Mouse (Mus musculus) neural tube, embryonic 11.5 days (tissue): ENCODE data around the gene Sh3rf3. TPM values are rescaled to one million over a fixed set of nuclear protein-coding genes. Genes with fewer than 3 reads are reported as not detected.

Experiments
- ATAC-seq: fragments of 200-750 bp; cut with Nextera tagmentation; 2 replicates; pipeline ENCODE4 v1.8.0; 2017; ENCODE audit warnings: moderate number of reproducible peaks, mild to moderate bottlenecking, moderate TSS enrichment, moderate library complexity; ENCODE audit not compliant: insufficient read depth, low FRiP score, low TSS enrichment
- DNase-seq: peaks from one replicate; pipeline ENCODE4 v3.0.0-alpha.2; 2015; ENCODE audit warnings: low spot score
- H3K27ac ChIP-seq: fragments of 300-500 bp; sonication (generic); 2 replicates; pipeline ENCODE4 v1.5.1; 2014; ENCODE audit warnings: low read depth, mild to moderate bottlenecking, low read length
- H3K27me3 ChIP-seq: fragments of 300-500 bp; sonication (generic); 2 replicates; pipeline ENCODE4 v1.6.1; 2014; ENCODE audit warnings: mild to moderate bottlenecking, low read length, mixed read lengths; ENCODE audit not compliant: control insufficient read depth, insufficient read depth
- H3K36me3 ChIP-seq: fragments of 300-500 bp; sonication (generic); 2 replicates; pipeline ENCODE4 v1.6.1; 2014; ENCODE audit warnings: mild to moderate bottlenecking, low read length, moderate library complexity, mixed read lengths; ENCODE audit not compliant: control insufficient read depth, insufficient read depth
- H3K4me1 ChIP-seq: fragments of 300-500 bp; sonication (generic); 2 replicates; pipeline ENCODE4 v1.6.1; 2014; ENCODE audit warnings: low read length, mixed read lengths; ENCODE audit not compliant: control insufficient read depth, insufficient read depth
- H3K4me2 ChIP-seq: fragments of 300-500 bp; sonication (generic); 2 replicates; pipeline ENCODE4 v1.6.1; 2014; ENCODE audit warnings: low read depth, mild to moderate bottlenecking, moderate library complexity
- H3K4me3 ChIP-seq: fragments of 300-500 bp; sonication (generic); 2 replicates; pipeline ENCODE4 v1.5.1; 2014; ENCODE audit warnings: low read depth, low read length
- H3K9ac ChIP-seq: fragments of 300-500 bp; sonication (generic); 2 replicates; pipeline ENCODE4 v1.6.1; 2014; ENCODE audit warnings: mild to moderate bottlenecking, low read length
- H3K9me3 ChIP-seq: fragments of 300-500 bp; sonication (generic); 2 replicates; pipeline ENCODE4 v1.6.1; 2016; ENCODE audit warnings: low read length; ENCODE audit not compliant: control insufficient read depth
- WGBS: fragments of 180-500 bp; shearing (Covaris S2); extraction: QIAGEN DNeasy Blood & Tissue Kit; methylation state at CpG from one replicate; pipeline ENCODE4 v1.1.7; 2014; 5-methylcytosine and 5-hydroxymethylcytosine counted together
- polyA plus RNA-seq: library from polyadenylated mRNA; unstranded; fragments of >200 nt; fragmentation: Nextera tagmentation; extraction: Ambion mirVana; gene quantifications from 2 replicates; pipeline ENCODE4 v1.2.1, GENCODE M21; 2014

Sh3rf3 gene
- polyA plus RNA-seq, 1 experiment from 2014 or later = 2.7 TPM

DNA sequence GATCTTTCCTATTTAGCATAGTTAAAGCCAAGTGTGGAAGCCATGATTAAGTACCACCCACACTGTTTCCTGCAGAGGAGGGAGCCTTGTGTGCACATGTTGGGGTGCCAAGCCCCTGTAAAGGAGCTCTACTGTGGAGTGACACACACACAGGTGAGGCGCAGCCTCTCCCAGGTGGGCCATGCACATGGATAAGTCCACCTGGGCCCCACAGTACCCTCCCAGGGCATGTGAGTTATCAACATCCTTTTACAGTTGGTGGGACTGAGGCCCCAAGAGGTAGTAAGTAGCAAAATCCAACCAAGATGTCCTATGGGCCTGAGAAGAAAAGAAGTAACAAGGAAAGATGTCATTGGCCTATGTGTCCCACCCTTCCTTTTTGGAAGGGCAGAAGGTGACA lies 305.8 kb downstream of the Sh3rf3 start:
- no peak overlapping the region for H3K27ac ChIP-seq
- H3K4me3 ChIP-seq = no peak overlapping the region
- no peaks in the 10 kb centered on the region for H3K9me3 ChIP-seq
- H3K4me2 ChIP-seq = no peak overlapping the region
- ATAC-seq (no peak), DNase-seq (no peak)
- no peaks in the 10 kb centered on the region for H3K27me3 ChIP-seq
- no peak overlapping the region for H3K9ac ChIP-seq
- H3K36me3 ChIP-seq = no peaks in the 10 kb centered on the region
- 100% methylated on average over 1 of the region's 1 CpGs for WGBS
- no peaks in the 10 kb centered on the region for H3K4me1 ChIP-seq

- DNase-seq (no peak), ATAC-seq (no peak)
- Histone ChIP-seq H3K9me3 (no peaks in the 10 kb centered on the region), H3K4me3 (no peak overlapping the region), H3K27me3 (no peaks in the 10 kb centered on the region), H3K4me1 (no peaks in the 10 kb centered on the region), H3K27ac (no peak overlapping the region), H3K36me3 (no peaks in the 10 kb centered on the region), H3K4me2 (no peak overlapping the region), H3K9ac (no peak overlapping the region)
- 92% methylated on average over 2 of the region's 2 CpGs for WGBS
Observed at GRCm38 (mm10) chr10:59119811-59120210, 306.7 kb downstream of the Sh3rf3 start.

GRCm38 (mm10) chr10:59125497-59125896 lies 312.3 kb downstream of the Sh3rf3 start:
- no peak for ATAC-seq
- Histone ChIP-seq H3K4me1 (no peaks in the 10 kb centered on the region), H3K4me2 (no peak overlapping the region), H3K9me3 (no peaks in the 10 kb centered on the region), H3K9ac (no peak overlapping the region), H3K27ac (no peak overlapping the region), H3K36me3 (no peaks in the 10 kb centered on the region), H3K27me3 (no peaks in the 10 kb centered on the region), H3K4me3 (no peak overlapping the region)
- 97% methylated on average over 2 of the region's 2 CpGs for WGBS
- no peak for DNase-seq

DNA sequence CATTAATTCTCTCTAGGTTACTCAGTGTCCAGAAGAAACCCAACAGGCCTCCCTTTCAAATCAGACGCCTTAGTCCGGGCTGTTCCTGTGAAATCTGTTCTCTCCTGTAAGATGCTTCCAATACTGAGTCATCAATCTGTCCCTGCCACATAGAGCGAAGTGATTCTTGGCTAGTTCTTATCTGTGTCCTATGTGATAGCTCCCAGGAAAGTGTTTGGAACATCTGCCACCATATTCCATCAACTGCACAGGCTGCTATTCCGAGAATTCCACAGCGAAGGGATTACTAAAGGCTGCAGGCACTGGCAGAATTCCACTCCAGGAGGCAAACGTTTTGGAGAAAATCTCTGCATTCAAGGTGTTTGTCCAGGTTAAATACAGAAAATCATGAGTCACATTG lies 314.5 kb downstream of the Sh3rf3 start:
- 85% methylated on average over 6 of the region's 6 CpGs for WGBS
- H3K27ac ChIP-seq = no peak overlapping the region
- no peak overlapping the region for H3K9ac ChIP-seq
- no peak for DNase-seq
- no peak overlapping the region for H3K4me3 ChIP-seq
- no peak overlapping the region for H3K4me2 ChIP-seq
- H3K9me3 ChIP-seq = no peaks in the 10 kb centered on the region
- ATAC-seq = no peak
- no peaks in the 10 kb centered on the region for H3K36me3 ChIP-seq
- no peaks in the 10 kb centered on the region for H3K27me3 ChIP-seq
- H3K4me1 ChIP-seq = no peaks in the 10 kb centered on the region

GRCm38 (mm10) chr10:59131926-59132628 lies 318.9 kb downstream of the Sh3rf3 start:
- 77% methylated on average over 20 of the region's 20 CpGs for WGBS
- Histone ChIP-seq H3K36me3 (no peaks in the 10 kb centered on the region), H3K4me3 (no peak overlapping the region), H3K9ac (no peak overlapping the region), H3K4me2 (no peak overlapping the region), H3K27ac (no peak overlapping the region), H3K27me3 (no peaks in the 10 kb centered on the region), H3K4me1 (no peaks in the 10 kb centered on the region), H3K9me3 (no peaks in the 10 kb centered on the region)
- ATAC-seq (no peak), DNase-seq (no peak)

GRCm38 (mm10) chr10:59133478-59134009 lies 320.4 kb downstream of the Sh3rf3 start:
- H3K36me3 ChIP-seq = no peaks in the 10 kb centered on the region
- DNase-seq = no peak
- WGBS = 83% methylated on average over 8 of the region's 8 CpGs
- no peak for ATAC-seq
- no peaks in the 10 kb centered on the region for H3K27me3 ChIP-seq
- no peak overlapping the region for H3K9ac ChIP-seq
- no peak overlapping the region for H3K4me3 ChIP-seq
- no peaks in the 10 kb centered on the region for H3K4me1 ChIP-seq
- no peak overlapping the region for H3K27ac ChIP-seq
- H3K9me3 ChIP-seq = no peaks in the 10 kb centered on the region
- H3K4me2 ChIP-seq = no peak overlapping the region

DNA sequence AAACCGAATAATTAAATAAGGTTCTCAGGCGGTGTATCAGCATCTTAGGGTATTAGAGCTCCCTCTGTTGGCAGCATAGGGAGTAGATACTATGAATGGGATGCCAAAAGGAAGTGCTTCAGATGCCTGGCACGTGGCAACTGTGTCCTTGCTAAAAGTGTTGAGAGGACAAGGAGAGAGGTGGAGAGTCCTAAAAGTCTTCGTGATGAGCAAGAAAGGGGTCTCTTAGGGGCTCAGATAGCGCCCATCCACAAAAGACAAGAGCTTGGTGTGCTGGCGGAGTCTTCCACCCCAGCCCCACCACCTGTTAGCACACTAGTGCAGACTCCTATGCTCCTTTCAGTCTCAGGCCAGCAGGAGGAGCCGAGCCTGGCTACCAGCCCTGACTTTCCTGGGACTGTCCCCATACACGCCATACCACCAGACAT lies 336.8 kb downstream of the Sh3rf3 start:
- Histone ChIP-seq H3K36me3 (no peaks in the 10 kb centered on the region), H3K4me2 (no peak overlapping the region), H3K27ac (no peak overlapping the region), H3K9me3 (no peaks in the 10 kb centered on the region), H3K27me3 (no peaks in the 10 kb centered on the region), H3K9ac (no peak overlapping the region), H3K4me1 (no peaks in the 10 kb centered on the region), H3K4me3 (no peak overlapping the region)
- DNase-seq (peak; percentile 64), ATAC-seq (peak; percentile 65)
- 19% methylated on average over 8 of the region's 8 CpGs for WGBS

DNA sequence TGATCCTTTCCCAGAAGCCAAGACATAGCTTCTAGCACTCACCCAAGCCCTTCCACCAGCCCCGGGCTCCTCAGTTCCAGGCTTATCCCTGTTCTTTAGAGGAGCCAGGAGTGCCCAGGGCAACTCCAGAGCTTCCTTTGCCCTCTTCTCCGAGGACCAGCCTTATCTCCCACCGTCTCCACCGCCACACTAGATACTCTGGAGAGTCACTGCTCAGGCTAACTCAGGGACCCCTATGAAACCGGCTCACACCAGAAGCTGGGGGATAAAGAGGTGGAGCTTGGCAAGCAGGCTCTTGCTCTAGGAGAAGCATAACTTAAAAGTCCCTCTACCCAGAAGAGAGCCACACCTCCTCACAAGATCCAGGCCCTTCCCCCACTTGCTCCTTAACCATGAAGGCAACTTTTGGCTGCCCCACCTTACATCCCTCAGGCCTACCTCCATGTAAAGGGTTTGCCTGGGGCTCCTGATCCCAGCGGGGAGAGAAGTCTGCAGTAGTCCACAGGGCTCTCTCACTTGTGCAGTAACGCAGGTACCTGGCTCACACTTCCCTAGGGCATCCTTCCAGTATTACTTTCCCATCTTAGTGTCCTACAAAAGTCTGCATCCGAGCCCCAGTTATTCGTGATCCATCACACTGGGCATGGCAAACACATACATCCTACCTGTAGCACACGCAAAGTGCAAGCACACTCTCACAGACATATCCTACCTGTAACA lies 337.9 kb downstream of the Sh3rf3 start:
- Histone ChIP-seq H3K9ac (no peak overlapping the region), H3K27me3 (no peaks in the 10 kb centered on the region), H3K4me1 (no peaks in the 10 kb centered on the region), H3K27ac (no peak overlapping the region), H3K36me3 (no peaks in the 10 kb centered on the region), H3K4me3 (no peak overlapping the region), H3K9me3 (no peaks in the 10 kb centered on the region), H3K4me2 (no peak overlapping the region)
- DNase-seq (no peak), ATAC-seq (no peak)
- WGBS = 95% methylated on average over 10 of the region's 10 CpGs
